Mouse (Mus musculus): ENCODE data around the gene Plin5. TPM values are rescaled to one million over a fixed set of nuclear protein-coding genes. Genes with fewer than 3 reads are reported as not detected.

Plin5 gene
- polyA plus RNA-seq, 1 experiment from 2014 or later: not detected

- ATAC-seq (ENCODE audit: low FRiP score): no peak
- Histone ChIP-seq H3K4me2 (no peak overlapping the region), H3K4me1 (peaks cover 49% of the 10 kb centered on the region), H3K4me3 (replicated peaks) (no peak overlapping the region), H3K36me3 (replicated peaks) (no peaks in the 10 kb centered on the region), H3K27me3 (peaks cover 97% of the 10 kb centered on the region), H3K9me3 (no peaks in the 10 kb centered on the region), H3K27ac (no peak overlapping the region), H3K9ac (no peak overlapping the region)
- WGBS: 78% methylated on average over 9 of the region's 9 CpGs
These were observed 27.1 kb upstream of the Plin5 start for GRCm38 (mm10) chr17:56144546-56144945.

GRCm38 (mm10) chr17:56141702-56142605 lies 24.6 kb upstream of the Plin5 start:
- H3K27me3 ChIP-seq: peaks cover 97% of the 10 kb centered on the region
- H3K4me3 ChIP-seq (replicated peaks): peak overlapping the region; percentile 41
- no peaks in the 10 kb centered on the region for H3K36me3 ChIP-seq (replicated peaks)
- H3K4me1 ChIP-seq: peaks cover 50% of the 10 kb centered on the region
- H3K9me3 ChIP-seq: no peaks in the 10 kb centered on the region
- peak overlapping the region; percentile 21; the same call in 1 of the 2 replicates for H3K27ac ChIP-seq
- WGBS: under 1% methylated on average over 38 of the region's 47 CpGs
- H3K9ac ChIP-seq: peak overlapping the region; percentile 27
- ATAC-seq (ENCODE audit: low FRiP score): peak; percentile 59
- H3K4me2 ChIP-seq: peak overlapping the region; percentile 56

- Histone ChIP-seq H3K4me3 (replicated peaks) (peak within 1 kb of the TSS; percentile 78), H3K27me3 (peaks cover 93% of the 10 kb centered on the region), H3K4me1 (peaks cover 40% of the 10 kb centered on the region), H3K27ac (peak within 1 kb of the TSS; percentile 50), H3K9me3 (no peaks in the 10 kb centered on the region), H3K4me2 (peak within 1 kb of the TSS; percentile 96), H3K9ac (peak within 1 kb of the TSS; percentile 74), H3K36me3 (replicated peaks) (no peaks in the 10 kb centered on the region)
- whole genome bisulfite sequencing: 2% methylated on average over 59 of the region's 79 CpGs
- peak; percentile 24 for ATAC-seq (ENCODE audit: low FRiP score)
These were observed 22.6 kb upstream of the Plin5 start, which contains the start of gene Sema6b for GRCm38 (mm10) chr17:56139858-56140595. Gene Sema6b (minus strand): TSS chr17:56140343.

GRCm38 (mm10) chr17:56139355-56139754 lies 22.0 kb upstream of the Plin5 start:
- Histone ChIP-seq H3K36me3 (replicated peaks) (no peaks in the 10 kb centered on the region), H3K4me2 (peak overlapping the region; percentile 96), H3K9ac (peak overlapping the region; percentile 74), H3K9me3 (no peaks in the 10 kb centered on the region), H3K4me3 (replicated peaks) (peak overlapping the region; percentile 78), H3K27me3 (peaks cover 91% of the 10 kb centered on the region), H3K4me1 (peaks cover 44% of the 10 kb centered on the region), H3K27ac (no peak overlapping the region)
- WGBS: 6% methylated on average over 18 of the region's 21 CpGs
- ATAC-seq (ENCODE audit: low FRiP score): peak; percentile 30; the same call in 1 of the 2 replicates

- peak overlapping the region; percentile 14; the same call in 1 of the 2 replicates for H3K9ac ChIP-seq
- H3K36me3 ChIP-seq (replicated peaks): no peaks in the 10 kb centered on the region
- 14% methylated on average over 25 of the region's 25 CpGs for WGBS
- H3K27ac ChIP-seq: no peak overlapping the region
- peak overlapping the region; percentile 4; the same call in 1 of the 2 replicates for H3K4me3 ChIP-seq (replicated peaks)
- peaks cover 54% of the 10 kb centered on the region for H3K4me1 ChIP-seq
- H3K9me3 ChIP-seq: no peaks in the 10 kb centered on the region
- ATAC-seq (ENCODE audit: low FRiP score): no peak
- H3K4me2 ChIP-seq: peak overlapping the region; percentile 96
- H3K27me3 ChIP-seq: peaks cover 84% of the 10 kb centered on the region
These were observed 20.6 kb upstream of the Plin5 start for GRCm38 (mm10) chr17:56137839-56138613.

GRCm38 (mm10) chr17:56136558-56136957 lies 19.2 kb upstream of the Plin5 start:
- H3K36me3 ChIP-seq (replicated peaks): no peaks in the 10 kb centered on the region
- H3K9me3 ChIP-seq: no peaks in the 10 kb centered on the region
- no peak for ATAC-seq (ENCODE audit: low FRiP score)
- no peak overlapping the region for H3K4me3 ChIP-seq (replicated peaks)
- H3K9ac ChIP-seq: no peak overlapping the region
- H3K27me3 ChIP-seq: peaks cover 70% of the 10 kb centered on the region
- no peak overlapping the region for H3K27ac ChIP-seq
- H3K4me2 ChIP-seq: no peak overlapping the region
- H3K4me1 ChIP-seq: peaks cover 39% of the 10 kb centered on the region
- WGBS: 85% methylated on average over 7 of the region's 7 CpGs

GRCm38 (mm10) chr17:56134463-56134971 lies 17.1 kb upstream of the Plin5 start:
- Histone ChIP-seq H3K9ac (no peak overlapping the region; the same call in 1 of the 2 replicates), H3K36me3 (replicated peaks) (peaks cover 8% of the 10 kb centered on the region; the same call in 1 of the 2 replicates), H3K4me2 (peak overlapping the region; percentile 48), H3K9me3 (no peaks in the 10 kb centered on the region), H3K4me3 (replicated peaks) (peak overlapping the region; percentile 19), H3K27ac (no peak overlapping the region), H3K27me3 (peaks cover 49% of the 10 kb centered on the region), H3K4me1 (peaks cover 28% of the 10 kb centered on the region)
- 1% methylated on average over 27 of the region's 27 CpGs for WGBS
- no peak for ATAC-seq (ENCODE audit: low FRiP score)

- Histone ChIP-seq H3K27me3 (peaks cover 41% of the 10 kb centered on the region), H3K9ac (0 out of 2 replicates have a peak overlapping the region, but pooled peaks have one; percentile 12), H3K4me1 (peaks cover 22% of the 10 kb centered on the region), H3K4me2 (peak overlapping the region; percentile 48), H3K4me3 (replicated peaks) (peak overlapping the region; percentile 19; the same call in 1 of the 2 replicates), H3K36me3 (replicated peaks) (peaks cover 8% of the 10 kb centered on the region; the same call in 1 of the 2 replicates), H3K9me3 (no peaks in the 10 kb centered on the region), H3K27ac (no peak overlapping the region)
- no peak for ATAC-seq (ENCODE audit: low FRiP score)
- WGBS: 21% methylated on average over 20 of the region's 21 CpGs
These were observed 16.3 kb upstream of the Plin5 start for GRCm38 (mm10) chr17:56133457-56134363.

GRCm38 (mm10) chr17:56132661-56133060 lies 15.3 kb upstream of the Plin5 start:
- Histone ChIP-seq H3K4me2 (no peak overlapping the region), H3K36me3 (replicated peaks) (peaks cover 8% of the 10 kb centered on the region; the same call in 1 of the 2 replicates), H3K9ac (no peak overlapping the region), H3K9me3 (no peaks in the 10 kb centered on the region), H3K27me3 (peaks cover 33% of the 10 kb centered on the region), H3K27ac (no peak overlapping the region), H3K4me1 (peaks cover 15% of the 10 kb centered on the region), H3K4me3 (replicated peaks) (no peak overlapping the region)
- 4% methylated on average over 14 of the region's 14 CpGs for WGBS
- ATAC-seq (ENCODE audit: low FRiP score): no peak

- H3K4me1 ChIP-seq: peaks cover 15% of the 10 kb centered on the region
- ATAC-seq (ENCODE audit: low FRiP score): 0 out of 2 replicates have a peak, but pooled peaks have one; percentile 24
- 41% methylated on average over 7 of the region's 7 CpGs for WGBS
These were observed 14.4 kb upstream of the Plin5 start for GRCm38 (mm10) chr17:56131814-56132213.

More at GRCm38 (mm10) chr17:56131814-56132213, 14.4 kb upstream of the Plin5 start:
- Histone ChIP-seq H3K9me3 (no peaks in the 10 kb centered on the region), H3K4me2 (no peak overlapping the region), H3K27ac (no peak overlapping the region), H3K4me3 (replicated peaks) (no peak overlapping the region), H3K36me3 (replicated peaks) (peaks cover 8% of the 10 kb centered on the region; the same call in 1 of the 2 replicates), H3K9ac (no peak overlapping the region), H3K27me3 (peaks cover 28% of the 10 kb centered on the region)
